Mouse (Mus musculus) frontal cortex, postnatal 10 days (tissue): ENCODE data around the gene Pxmp2.
A peak's percentile ranks its signal among the peaks of the same experiment; 100 is the strongest.

ENCODE experiments used
- DNase-seq, 2 experiments: peaks; one replicate each; pipeline ENCODE4 v3.0.0; 2022; ENCODE audit warnings: low spot score in 2 of 2, mixed read lengths in 1 of 2

Pxmp2 gene

DNA sequence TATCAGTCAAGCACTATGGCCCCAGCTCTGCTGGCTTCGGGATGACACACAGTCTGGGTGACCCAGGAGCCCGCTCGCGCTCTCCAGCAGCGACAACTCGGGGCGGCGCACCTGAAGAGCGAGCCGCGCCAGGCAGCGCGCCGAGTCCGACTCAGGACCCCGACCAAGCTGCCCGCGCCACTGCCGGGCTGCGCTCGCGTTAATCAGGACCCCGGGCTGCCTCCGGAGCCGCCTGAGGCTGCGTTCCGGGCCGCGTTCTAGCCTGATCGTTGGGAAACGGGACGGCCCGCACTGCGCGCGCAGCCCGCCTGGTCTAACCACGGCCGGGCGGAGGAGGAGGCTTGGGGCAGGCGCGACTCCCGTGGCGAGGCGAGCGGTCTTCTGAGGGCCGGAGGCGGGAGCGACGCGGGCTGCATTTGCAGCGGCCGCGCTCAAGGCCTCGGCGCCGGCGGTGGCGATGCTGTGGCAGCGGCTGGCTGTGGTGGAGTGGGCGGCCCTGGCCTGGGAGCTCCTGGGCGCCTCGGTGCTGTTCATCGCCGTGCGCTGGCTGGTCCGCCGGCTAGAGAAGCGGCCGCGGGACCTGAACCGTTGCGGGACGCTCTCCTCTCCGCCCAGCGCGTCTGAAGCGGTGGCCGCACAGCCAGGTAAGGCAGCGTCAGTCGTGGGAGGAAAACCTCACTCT is 55.1 kb downstream of the Pxmp2 start, which contains the start of gene Ankle2:
Ankle2 (plus strand) TSS at position 225 of the 682 bp plus-strand sequence.
- DNase-seq, result peak; percentile 82 to 92

DNA sequence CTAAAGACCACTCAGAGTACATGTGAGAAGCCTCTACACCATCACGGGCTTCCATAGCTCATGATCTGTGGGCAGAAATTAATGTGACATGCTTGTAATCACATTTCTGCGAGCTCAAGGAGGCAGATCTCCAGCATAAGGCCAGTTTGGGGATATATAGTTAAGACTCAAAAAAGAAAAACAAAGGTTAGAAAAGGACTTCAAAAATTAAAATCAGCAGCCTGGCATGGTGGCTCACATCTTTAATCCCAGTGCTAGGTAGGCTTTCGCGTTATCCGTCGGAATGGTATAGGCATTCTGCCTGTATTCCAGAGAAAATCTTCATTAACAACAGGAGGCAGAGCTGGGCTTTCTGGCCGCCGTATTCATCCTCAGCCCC is 55.6 kb downstream of the Pxmp2 start:
- no peak for DNase-seq

DNA sequence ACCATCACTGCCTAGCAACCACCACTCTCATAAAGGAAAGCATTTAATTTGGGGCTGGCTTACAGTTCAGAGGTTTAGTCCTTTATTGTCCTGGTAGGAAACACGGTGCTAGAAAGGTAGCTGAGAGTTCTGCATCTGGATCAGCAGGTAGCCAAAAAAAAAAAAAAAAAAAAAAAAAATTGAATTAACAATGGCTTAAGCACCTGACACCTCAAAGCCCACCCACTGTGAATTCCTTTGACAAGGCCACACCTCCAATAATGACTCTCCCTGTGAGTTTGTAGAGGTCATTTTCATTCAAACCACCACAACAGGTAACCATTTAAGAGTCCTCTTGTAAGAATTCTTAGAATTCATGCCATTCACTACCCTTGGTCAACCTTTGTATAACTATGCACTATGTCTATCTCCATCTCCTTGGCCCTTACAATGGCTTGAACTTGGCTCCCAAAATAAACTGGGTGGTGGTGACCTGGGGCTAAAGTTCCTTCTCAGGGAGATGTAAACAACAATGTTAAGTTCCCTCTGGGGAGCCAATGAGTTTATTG is 58.6 kb downstream of the Pxmp2 start:
- no peak for DNase-seq

DNA sequence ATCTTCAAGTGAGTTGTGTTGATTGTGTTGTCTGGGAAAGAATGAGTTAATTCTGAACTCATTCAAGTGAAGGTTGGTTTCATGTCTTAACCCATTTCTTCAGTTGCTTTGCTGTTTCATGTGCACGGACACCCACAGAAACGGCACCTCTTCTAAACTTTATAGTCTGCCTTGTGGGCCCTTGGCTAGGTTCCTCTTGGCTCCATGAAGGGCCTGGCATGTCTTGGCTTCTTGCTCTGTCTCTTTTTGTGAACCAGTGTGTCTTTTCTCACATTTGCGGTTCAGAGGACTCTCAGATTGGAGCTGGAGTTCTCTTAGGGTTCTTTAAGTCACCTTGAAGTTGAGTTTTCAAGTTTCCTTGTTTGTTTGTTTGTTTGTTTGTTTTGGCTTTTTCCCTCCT is 60.9 kb downstream of the Pxmp2 start:
- no peak for DNase-seq
